Mouse (Mus musculus) urinary bladder, postnatal 36 days (tissue): ENCODE measurements around the gene 4933402N22Rik.
"Not testable (repeated sequence)": the region's sequence is repeated elsewhere in the genome, so short reads cannot be mapped to it uniquely, and the experiment has no call there.

Source experiments
- DNase-seq, 2 experiments: peaks; one replicate each; pipeline ENCODE4 v3.0.0; 2022; ENCODE audit warnings: low spot score in 2 of 2, mixed read lengths in 1 of 2

The 4933402N22Rik gene

DNA sequence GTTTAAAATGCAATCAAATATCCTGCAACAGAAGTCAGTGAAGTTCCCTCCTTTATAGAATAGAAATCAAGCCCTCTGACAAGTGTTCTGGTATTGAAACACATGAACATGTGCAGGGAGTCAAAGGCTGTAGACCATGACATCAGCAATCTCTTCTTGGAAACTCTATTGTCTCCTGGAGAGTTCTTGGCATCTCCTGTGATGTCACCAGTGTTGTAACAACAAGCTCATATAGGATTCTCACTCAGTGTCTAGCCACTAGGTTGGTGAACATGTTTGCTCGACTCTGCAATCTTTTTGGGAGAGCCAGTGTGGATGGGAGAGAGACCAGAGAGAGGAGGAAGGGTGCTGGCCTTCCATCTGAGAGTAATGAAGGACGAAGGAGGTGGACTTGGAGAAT is at the start of gene 4933402N22Rik:
Gene 4933402N22Rik (plus strand): TSS at position 301 of the 400 bp plus-strand sequence.
- DNase-seq, result not testable (repeated sequence)

GRCm38 (mm10) chr5:11923790-11924189 is 5.9 kb downstream of the 4933402N22Rik start:
- DNase-seq, result not testable (repeated sequence)
